Mouse (Mus musculus) heart, embryonic 14.5 days (tissue): ENCODE measurements around the gene Noc4l. TPM values are rescaled to one million over a fixed set of nuclear protein-coding genes. Genes with fewer than 3 reads are reported as not detected.

Experiments
- ATAC-seq: fragments of 200-750 bp; cut with Nextera tagmentation; 2 replicates; pipeline ENCODE4 v1.8.0; 2017; ENCODE audit warnings: low read depth, moderate TSS enrichment; ENCODE audit not compliant: insufficient number of reproducible peaks, insufficient read depth, low FRiP score
- H3K27ac ChIP-seq, 2 experiments: fragments of 200-500 bp in 1 of 2; fragments of 300-500 bp in 1 of 2; sonication (generic) in 1 of 2; replicated peaks in 1 of 2; 2 replicates each; pipeline ENCODE4 v1.5.1; 2012 to 2014; ENCODE audit warnings: low read depth in 2 of 2, low read length in 2 of 2, control low read depth in 1 of 2, mild to moderate bottlenecking in 1 of 2, mixed read lengths in 1 of 2; ENCODE audit not compliant: control insufficient read depth in 1 of 2, insufficient read depth in 1 of 2
- H3K27me3 ChIP-seq: fragments of 300-500 bp; sonication (generic); 2 replicates; pipeline ENCODE4 v1.6.1; 2014; ENCODE audit warnings: mild to moderate bottlenecking, low read length, control low read depth; ENCODE audit not compliant: control insufficient read depth, insufficient read depth
- H3K36me3 ChIP-seq: fragments of 300-500 bp; sonication (generic); 2 replicates; pipeline ENCODE4 v1.6.1; 2014; ENCODE audit warnings: mild to moderate bottlenecking, control low read depth, low read length, mixed read lengths; ENCODE audit not compliant: control insufficient read depth, insufficient read depth
- H3K4me1 ChIP-seq, 2 experiments: fragments of 200-500 bp in 1 of 2; fragments of 300-500 bp in 1 of 2; sonication (generic) in 1 of 2; 2 replicates each; pipeline ENCODE4 v1.6.1; 2012 to 2014; ENCODE audit warnings: low read length in 2 of 2, control low read depth in 1 of 2, mixed read lengths in 1 of 2; ENCODE audit not compliant: control insufficient read depth in 2 of 2, insufficient read depth in 2 of 2
- H3K4me2 ChIP-seq: fragments of 300-500 bp; sonication (generic); 2 replicates; pipeline ENCODE4 v1.6.1; 2014; ENCODE audit warnings: mild to moderate bottlenecking, low read length
- H3K4me3 ChIP-seq, 2 experiments: fragments of 200-500 bp in 1 of 2; fragments of 300-500 bp in 1 of 2; sonication (generic) in 1 of 2; 2 replicates each; pipeline ENCODE4 v1.5.1; 2012 to 2014; ENCODE audit warnings: low read length in 2 of 2, mild to moderate bottlenecking in 2 of 2, control low read depth in 1 of 2, low read depth in 1 of 2, moderate library complexity in 1 of 2; ENCODE audit not compliant: control insufficient read depth in 1 of 2, insufficient read depth in 1 of 2
- H3K9ac ChIP-seq: fragments of 300-500 bp; sonication (generic); 2 replicates; pipeline ENCODE4 v1.6.1; 2014; ENCODE audit warnings: mild to moderate bottlenecking, low read length
- H3K9me3 ChIP-seq: fragments of 300-500 bp; sonication (generic); 2 replicates; pipeline ENCODE4 v1.6.1; 2016; ENCODE audit warnings: low read length, control low read depth; ENCODE audit not compliant: control insufficient read depth
- WGBS: fragments of 180-500 bp; shearing (Covaris S2); extraction: QIAGEN DNeasy Blood & Tissue Kit; methylation state at CpG from one replicate; pipeline ENCODE4 v1.1.7; 2014; 5-methylcytosine and 5-hydroxymethylcytosine counted together
- polyA plus RNA-seq: library from polyadenylated mRNA; unstranded; fragments of >200 nt; fragmentation: Nextera tagmentation; extraction: Ambion mirVana; gene quantifications from 2 replicates; pipeline ENCODE4 v1.2.1, GENCODE M21; 2014

Noc4l gene
- polyA plus RNA-seq, result 25.6 and 27.5 TPM in 2 replicates

DNA sequence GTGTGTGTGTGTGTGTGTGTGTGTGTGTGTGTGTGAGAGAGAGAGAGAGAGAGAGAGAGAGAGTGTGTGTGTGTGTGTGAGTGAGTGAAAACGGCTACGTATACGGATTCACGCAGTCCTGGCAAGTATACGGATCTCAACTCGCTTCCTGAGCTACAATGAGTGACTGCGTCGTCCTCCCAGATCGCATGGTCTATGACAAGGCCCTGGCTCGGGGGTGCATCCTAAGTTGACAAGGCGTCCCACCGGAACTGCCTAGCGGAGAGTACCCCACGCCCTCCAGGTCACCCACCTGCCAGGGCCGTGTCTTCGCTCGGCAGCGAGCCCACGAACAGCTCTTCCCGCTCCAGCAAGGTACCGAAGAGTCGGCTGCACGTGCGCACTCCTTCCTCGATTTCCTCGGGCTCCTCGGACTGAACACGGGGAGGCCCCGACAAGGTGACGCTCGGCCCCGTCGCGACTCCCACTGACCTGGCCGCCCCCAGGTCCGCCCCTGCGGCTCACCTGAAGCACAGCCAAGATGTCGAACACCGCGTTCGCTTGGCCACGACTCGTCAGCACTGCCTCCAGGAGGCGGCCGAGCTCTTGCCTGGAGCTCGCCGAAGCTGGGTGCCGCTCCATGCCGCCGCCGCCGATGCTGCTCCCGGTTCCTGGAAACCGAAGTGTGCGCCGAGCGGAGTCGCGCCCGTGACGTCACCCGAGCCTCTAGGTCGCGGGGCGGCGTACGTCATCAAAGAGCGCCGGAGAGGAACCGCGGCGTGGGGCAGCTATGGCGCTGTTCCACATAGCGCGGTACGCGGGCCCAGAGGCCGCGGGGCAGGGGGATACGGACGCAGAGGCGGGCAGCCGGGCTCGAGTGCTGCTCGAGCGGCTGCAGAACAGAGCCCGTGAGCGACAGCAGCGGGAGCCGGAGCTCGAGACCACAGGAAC, at the start of gene Noc4l, which contains the start of gene Ddx51:
Gene Noc4l, minus strand, starts transcription at position 699 of the 930 bp plus-strand sequence.
Gene Ddx51, plus strand, starts transcription at position 733 of the 930 bp plus-strand sequence.
- H3K4me1 ChIP-seq, result peaks cover 5 to 6% of the 10 kb centered on the region in 2 experiments; a peak in 3 of 4 replicates
- H3K27me3 ChIP-seq, result no peaks in the 10 kb centered on the region
- WGBS, result under 1% methylated on average over 91 of the region's 91 CpGs
- peak; percentile 68 for ATAC-seq
- peaks cover 72% of the 10 kb centered on the region for H3K36me3 ChIP-seq
- H3K4me2 ChIP-seq, result peak within 1 kb of the TSS; percentile 95
- peak within 1 kb of the TSS; percentile 84 to 95 for H3K4me3 ChIP-seq
- no peaks in the 10 kb centered on the region for H3K9me3 ChIP-seq
- no peak within 1 kb of the TSS for H3K27ac ChIP-seq
- H3K9ac ChIP-seq, result peak within 1 kb of the TSS; percentile 91

GRCm38 (mm10) chr5:110698617-110699016, 45.4 kb upstream of the Noc4l start:
- WGBS, result 91% methylated on average over 4 of the region's 4 CpGs
- H3K4me3 ChIP-seq, result no peak overlapping the region
- no peak overlapping the region for H3K27ac ChIP-seq
- H3K4me1 ChIP-seq, result no peaks in the 10 kb centered on the region
- H3K4me2 ChIP-seq, result no peak overlapping the region
- ATAC-seq, result no peak
- no peak overlapping the region for H3K9ac ChIP-seq
- H3K27me3 ChIP-seq, result no peaks in the 10 kb centered on the region
- H3K9me3 ChIP-seq, result no peaks in the 10 kb centered on the region
- H3K36me3 ChIP-seq, result peaks cover 96% of the 10 kb centered on the region

GRCm38 (mm10) chr5:110682041-110682440, 28.8 kb upstream of the Noc4l start:
- Histone ChIP-seq H3K27me3 (no peaks in the 10 kb centered on the region), H3K4me2 (no peak overlapping the region), H3K9ac (no peak overlapping the region), H3K4me3 (no peak overlapping the region), H3K4me1 (no peaks in the 10 kb centered on the region), H3K9me3 (no peaks in the 10 kb centered on the region), H3K36me3 (peaks cover 98% of the 10 kb centered on the region), H3K27ac (no peak overlapping the region)
- WGBS, result 88% methylated on average over 8 of the region's 8 CpGs
- no peak for ATAC-seq

DNA sequence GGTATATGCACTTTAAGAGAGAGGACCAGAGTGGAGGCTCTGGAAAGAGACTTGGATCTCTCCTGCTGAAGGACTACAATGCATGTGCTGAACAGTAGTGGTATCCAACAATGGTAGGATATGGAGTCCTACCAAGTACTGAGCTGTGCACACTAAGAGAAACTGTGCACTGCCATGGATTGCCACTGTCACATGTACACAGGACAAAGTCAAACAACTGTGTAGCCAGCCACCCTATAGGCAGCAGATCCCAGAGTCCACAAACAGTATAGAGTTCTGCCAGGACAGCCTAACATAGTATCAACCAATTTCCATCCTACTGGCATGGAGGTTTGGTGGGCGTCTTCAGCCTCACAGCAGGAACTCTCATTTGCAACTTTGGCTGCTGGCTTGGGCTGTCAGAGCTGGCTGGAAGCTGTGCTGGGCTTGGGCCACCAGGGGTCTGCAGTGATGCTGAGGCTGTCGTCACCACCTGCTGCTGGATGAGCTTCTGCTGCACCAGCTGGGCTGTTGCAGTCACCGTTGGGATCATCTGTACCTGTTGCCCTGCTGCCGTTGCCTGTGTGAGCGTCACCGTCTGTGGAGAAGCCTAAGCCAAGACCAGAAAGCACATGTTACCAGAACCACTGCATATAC, 12.4 kb upstream of the Noc4l start:
- no peak overlapping the region for H3K9ac ChIP-seq
- H3K9me3 ChIP-seq, result no peaks in the 10 kb centered on the region
- no peak overlapping the region for H3K4me2 ChIP-seq
- H3K27ac ChIP-seq, result no peak overlapping the region
- no peaks in the 10 kb centered on the region for H3K27me3 ChIP-seq
- WGBS, result 56% methylated on average over 6 of the region's 6 CpGs
- no peak overlapping the region for H3K4me3 ChIP-seq
- ATAC-seq, result no peak
- no peaks in the 10 kb centered on the region for H3K4me1 ChIP-seq
- H3K36me3 ChIP-seq, result peaks cover 97% of the 10 kb centered on the region

DNA sequence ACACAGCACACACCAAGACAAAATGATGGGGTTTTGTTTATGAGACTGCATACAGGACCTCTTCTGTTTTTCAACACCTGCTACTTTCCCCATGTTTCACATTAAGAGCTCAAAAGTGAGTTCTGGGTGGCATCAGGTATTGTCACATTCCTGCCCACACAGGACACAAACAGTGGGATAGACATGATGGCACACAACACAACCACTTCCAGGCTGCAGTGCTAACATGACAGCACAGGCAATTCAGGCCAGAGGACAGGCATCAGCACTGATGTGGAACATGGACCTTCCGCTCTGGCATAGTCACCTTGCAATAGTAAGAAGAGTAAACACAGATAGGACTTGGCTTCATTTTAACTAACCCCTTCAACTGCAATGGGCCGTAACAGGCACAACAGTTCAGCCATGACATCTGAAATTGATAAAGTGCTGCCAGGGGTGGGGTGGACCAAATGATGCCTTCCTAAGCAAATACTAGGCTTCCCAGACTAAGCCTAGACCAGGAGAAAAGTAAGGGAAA, 11.6 kb upstream of the Noc4l start:
- H3K4me1 ChIP-seq, result no peaks in the 10 kb centered on the region
- H3K9ac ChIP-seq, result no peak overlapping the region
- H3K27me3 ChIP-seq, result no peaks in the 10 kb centered on the region
- H3K4me2 ChIP-seq, result no peak overlapping the region
- 93% methylated on average over 2 of the region's 2 CpGs for WGBS
- ATAC-seq, result no peak
- no peak overlapping the region for H3K27ac ChIP-seq
- H3K4me3 ChIP-seq, result no peak overlapping the region
- H3K36me3 ChIP-seq, result peaks cover 97% of the 10 kb centered on the region
- no peaks in the 10 kb centered on the region for H3K9me3 ChIP-seq

DNA sequence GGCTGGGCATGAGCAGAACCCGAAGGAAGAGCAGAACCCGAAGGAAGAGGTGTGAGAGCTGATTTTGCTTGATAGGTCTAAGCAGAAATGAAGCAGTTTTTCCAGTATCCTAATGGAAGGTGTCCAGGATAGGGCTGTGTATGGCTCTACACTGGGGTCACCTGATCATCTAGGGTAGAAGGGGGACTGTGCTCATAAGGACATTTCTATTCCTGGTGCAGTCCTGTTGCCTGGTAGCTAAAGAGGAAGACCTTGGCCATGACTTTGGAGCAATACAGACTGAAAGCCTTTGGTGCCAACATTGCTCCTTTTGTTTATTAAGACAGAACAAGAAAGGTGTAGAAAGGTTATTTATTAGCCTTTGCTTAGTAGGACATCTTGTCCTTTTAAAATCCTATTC, 10.8 kb upstream of the Noc4l start:
- Histone ChIP-seq H3K36me3 (peaks cover 97% of the 10 kb centered on the region), H3K9me3 (no peaks in the 10 kb centered on the region), H3K4me1 (no peaks in the 10 kb centered on the region), H3K27me3 (no peaks in the 10 kb centered on the region), H3K4me2 (no peak overlapping the region), H3K27ac (no peak overlapping the region), H3K4me3 (no peak overlapping the region), H3K9ac (no peak overlapping the region)
- 92% methylated on average over 2 of the region's 2 CpGs for WGBS
- no peak for ATAC-seq

- Histone ChIP-seq H3K27me3 (no peaks in the 10 kb centered on the region), H3K27ac (no peak overlapping the region), H3K9ac (no peak overlapping the region), H3K4me3 (no peak overlapping the region), H3K9me3 (no peaks in the 10 kb centered on the region), H3K36me3 (peaks cover 97% of the 10 kb centered on the region), H3K4me1 (no peaks in the 10 kb centered on the region), H3K4me2 (no peak overlapping the region)
- no peak for ATAC-seq
Measured at GRCm38 (mm10) chr5:110659682-110660081, 6.5 kb upstream of the Noc4l start.
